Mouse (Mus musculus): Measurements from ENCODE around the gene Clmp. TPM values are rescaled to one million over a fixed set of nuclear protein-coding genes. Genes with fewer than 3 reads are reported as not detected.
"Not testable (repeated sequence)": the region's sequence is repeated elsewhere in the genome, so short reads cannot be mapped to it uniquely, and the experiment has no call there.

Clmp gene
- polyA plus RNA-seq, 1 experiment from 2014 or later, result 26.2 TPM

- no peak overlapping the region; the same call in 1 of the 2 replicates for H3K27ac ChIP-seq (ENCODE audit: low read depth, low read length)
- no peak overlapping the region for H3K9ac ChIP-seq (ENCODE audit: low read length)
- no peaks in the 10 kb centered on the region for H3K9me3 ChIP-seq (ENCODE audit: control insufficient read depth, low read length)
- no peak overlapping the region for H3K4me2 ChIP-seq
- ATAC-seq (ENCODE audit: low FRiP score) (no peak), DNase-seq (ENCODE audit: low spot score, missing footprints) (peak; percentile 88)
- 32% methylated on average over 6 of the region's 6 CpGs for WGBS
- H3K36me3 ChIP-seq (ENCODE audit: control insufficient read depth, insufficient read depth, low read length), result no peaks in the 10 kb centered on the region
- no peak overlapping the region for H3K4me3 ChIP-seq (ENCODE audit: low read depth, low read length)
- H3K4me1 ChIP-seq (ENCODE audit: control insufficient read depth, insufficient read depth, low read length), result peaks cover 27% of the 10 kb centered on the region
- no peaks in the 10 kb centered on the region for H3K27me3 ChIP-seq (ENCODE audit: control insufficient read depth, insufficient read depth, low read length)
Observed at GRCm38 (mm10) chr9:40785452-40785851, 99.7 kb downstream of the Clmp start.

DNA sequence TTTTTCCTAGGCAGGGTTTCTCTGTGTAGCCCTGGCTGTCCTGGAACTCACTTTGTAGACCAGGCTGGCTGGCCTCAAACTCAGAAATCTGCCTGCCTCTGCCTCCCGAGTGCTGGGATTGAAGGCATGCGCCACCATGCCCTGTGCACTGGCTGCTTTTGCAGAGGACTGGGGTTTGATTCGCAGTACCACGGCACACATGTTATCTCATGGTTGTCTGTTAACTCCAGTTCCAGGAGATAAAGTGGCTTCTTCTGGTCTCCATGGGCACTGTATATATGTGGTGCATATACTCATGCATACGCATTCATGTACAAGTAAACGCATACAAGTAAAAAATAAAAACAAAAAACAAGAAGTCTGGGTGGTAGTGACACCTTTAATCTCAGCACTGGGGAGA, 101.1 kb downstream of the Clmp start:
- H3K9me3 ChIP-seq (ENCODE audit: control insufficient read depth, low read length); H3K27me3 ChIP-seq (ENCODE audit: control insufficient read depth, insufficient read depth, low read length); H3K9ac ChIP-seq (ENCODE audit: low read length); H3K4me3 ChIP-seq (ENCODE audit: low read depth, low read length); ATAC-seq (ENCODE audit: low FRiP score); H3K27ac ChIP-seq (ENCODE audit: low read depth, low read length); H3K4me2 ChIP-seq; H3K36me3 ChIP-seq (ENCODE audit: control insufficient read depth, insufficient read depth, low read length): not testable (repeated sequence)
- peak; percentile 75 for DNase-seq (ENCODE audit: low spot score, missing footprints)
- 95% methylated on average over 6 of the region's 6 CpGs for WGBS
- peaks cover 27% of the 10 kb centered on the region for H3K4me1 ChIP-seq (ENCODE audit: control insufficient read depth, insufficient read depth, low read length)

- ATAC-seq (ENCODE audit: low FRiP score) (no peak), DNase-seq (ENCODE audit: low spot score, missing footprints) (peak; percentile 68)
- no peaks in the 10 kb centered on the region for H3K36me3 ChIP-seq (ENCODE audit: control insufficient read depth, insufficient read depth, low read length)
- no peaks in the 10 kb centered on the region for H3K27me3 ChIP-seq (ENCODE audit: control insufficient read depth, insufficient read depth, low read length)
- WGBS, result 71% methylated on average over 6 of the region's 6 CpGs
- H3K4me2 ChIP-seq, result no peak overlapping the region
- H3K4me3 ChIP-seq (ENCODE audit: low read depth, low read length), result no peak overlapping the region
- H3K4me1 ChIP-seq (ENCODE audit: control insufficient read depth, insufficient read depth, low read length), result no peaks in the 10 kb centered on the region
- no peaks in the 10 kb centered on the region for H3K9me3 ChIP-seq (ENCODE audit: control insufficient read depth, low read length)
- no peak overlapping the region for H3K9ac ChIP-seq (ENCODE audit: low read length)
- no peak overlapping the region for H3K27ac ChIP-seq (ENCODE audit: low read depth, low read length)
Observed at GRCm38 (mm10) chr9:40791864-40792633, 106.3 kb downstream of the Clmp start.

DNA sequence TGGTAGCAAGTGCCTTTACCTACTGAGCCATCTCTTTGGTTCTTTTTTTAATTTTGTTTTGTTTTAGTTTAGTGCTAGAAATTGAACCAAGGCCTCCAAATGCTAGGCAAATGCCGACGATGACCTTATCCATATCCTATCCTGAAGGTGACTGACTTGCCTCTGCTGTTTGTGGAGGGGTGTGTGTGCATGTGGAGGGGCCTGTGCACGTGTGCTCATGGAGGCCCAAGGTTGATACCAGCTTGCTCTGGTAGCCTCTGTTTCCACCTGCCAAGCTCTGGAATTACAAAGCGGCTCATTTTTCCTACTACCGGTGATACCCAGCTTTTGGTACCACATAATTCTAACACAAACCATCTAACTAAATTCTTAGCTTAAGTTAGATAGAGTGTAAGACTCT, 107.8 kb downstream of the Clmp start:
- no peaks in the 10 kb centered on the region for H3K36me3 ChIP-seq (ENCODE audit: control insufficient read depth, insufficient read depth, low read length)
- WGBS, result 98% methylated on average over 5 of the region's 5 CpGs
- DNase-seq (ENCODE audit: low spot score, missing footprints) (no peak), ATAC-seq (ENCODE audit: low FRiP score) (no peak)
- no peaks in the 10 kb centered on the region for H3K4me1 ChIP-seq (ENCODE audit: control insufficient read depth, insufficient read depth, low read length)
- H3K9ac ChIP-seq (ENCODE audit: low read length), result no peak overlapping the region
- no peak overlapping the region for H3K4me2 ChIP-seq
- no peaks in the 10 kb centered on the region for H3K27me3 ChIP-seq (ENCODE audit: control insufficient read depth, insufficient read depth, low read length)
- no peak overlapping the region for H3K4me3 ChIP-seq (ENCODE audit: low read depth, low read length)
- no peaks in the 10 kb centered on the region for H3K9me3 ChIP-seq (ENCODE audit: control insufficient read depth, low read length)
- H3K27ac ChIP-seq (ENCODE audit: low read depth, low read length), result no peak overlapping the region

DNA sequence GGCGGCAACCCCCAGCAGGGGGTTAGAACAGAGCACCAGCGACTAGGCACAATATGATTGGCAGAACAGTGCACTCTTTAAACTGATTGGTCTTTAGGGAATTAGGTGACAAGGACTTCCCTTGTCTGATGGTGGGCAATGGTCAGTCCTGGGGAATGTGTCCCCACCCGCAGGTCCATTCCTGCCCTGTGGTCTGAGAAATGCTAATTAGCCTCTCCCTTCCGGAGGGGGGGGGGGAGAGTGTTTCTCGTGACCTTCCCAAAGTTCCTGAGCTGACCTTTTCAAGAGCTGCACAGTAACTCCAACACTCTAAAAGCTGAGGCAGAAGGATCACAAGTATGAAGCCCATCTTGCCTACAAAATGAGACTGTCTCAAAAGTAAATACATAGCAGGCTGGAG, 108.5 kb downstream of the Clmp start:
- ATAC-seq (ENCODE audit: low FRiP score) (0 out of 2 replicates have a peak, but pooled peaks have one; percentile 35), DNase-seq (ENCODE audit: low spot score, missing footprints) (no peak)
- Histone ChIP-seq H3K9ac (ENCODE audit: low read length) (no peak overlapping the region), H3K27me3 (ENCODE audit: control insufficient read depth, insufficient read depth, low read length) (no peaks in the 10 kb centered on the region), H3K9me3 (ENCODE audit: control insufficient read depth, low read length) (no peaks in the 10 kb centered on the region), H3K4me1 (ENCODE audit: control insufficient read depth, insufficient read depth, low read length) (peaks cover 5% of the 10 kb centered on the region), H3K4me2 (no peak overlapping the region), H3K27ac (ENCODE audit: low read depth, low read length) (no peak overlapping the region), H3K36me3 (ENCODE audit: control insufficient read depth, insufficient read depth, low read length) (no peaks in the 10 kb centered on the region), H3K4me3 (ENCODE audit: low read depth, low read length) (no peak overlapping the region)
- 28% methylated on average over 5 of the region's 5 CpGs for WGBS

- no peak overlapping the region for H3K4me2 ChIP-seq
- no peak for ATAC-seq (ENCODE audit: low FRiP score)
- WGBS, result 78% methylated on average over 5 of the region's 5 CpGs
Observed at GRCm38 (mm10) chr9:40794926-40795325, 109.2 kb downstream of the Clmp start.

GRCm38 (mm10) chr9:40795562-40795961, 109.8 kb downstream of the Clmp start:
- Histone ChIP-seq H3K4me2 (no peak overlapping the region), H3K9me3 (ENCODE audit: control insufficient read depth, low read length) (no peaks in the 10 kb centered on the region), H3K4me3 (ENCODE audit: low read depth, low read length) (no peak overlapping the region), H3K9ac (ENCODE audit: low read length) (no peak overlapping the region), H3K36me3 (ENCODE audit: control insufficient read depth, insufficient read depth, low read length) (no peaks in the 10 kb centered on the region), H3K4me1 (ENCODE audit: control insufficient read depth, insufficient read depth, low read length) (peaks cover 12% of the 10 kb centered on the region), H3K27ac (ENCODE audit: low read depth, low read length) (no peak overlapping the region), H3K27me3 (ENCODE audit: control insufficient read depth, insufficient read depth, low read length) (no peaks in the 10 kb centered on the region)
- no peak for DNase-seq (ENCODE audit: low spot score, missing footprints)
- 82% methylated on average over 2 of the region's 2 CpGs for WGBS
- no peak for ATAC-seq (ENCODE audit: low FRiP score)

More at GRCm38 (mm10) chr9:40794926-40795325, 109.2 kb downstream of the Clmp start:
- DNase-seq (ENCODE audit: low spot score, missing footprints), result no peak
- no peaks in the 10 kb centered on the region for H3K27me3 ChIP-seq (ENCODE audit: control insufficient read depth, insufficient read depth, low read length)
- no peaks in the 10 kb centered on the region for H3K36me3 ChIP-seq (ENCODE audit: control insufficient read depth, insufficient read depth, low read length)
- H3K9me3 ChIP-seq (ENCODE audit: control insufficient read depth, low read length), result no peaks in the 10 kb centered on the region
- H3K4me1 ChIP-seq (ENCODE audit: control insufficient read depth, insufficient read depth, low read length), result peaks cover 12% of the 10 kb centered on the region
- H3K9ac ChIP-seq (ENCODE audit: low read length), result no peak overlapping the region
- H3K4me3 ChIP-seq (ENCODE audit: low read depth, low read length), result no peak overlapping the region
- no peak overlapping the region for H3K27ac ChIP-seq (ENCODE audit: low read depth, low read length)

DNA sequence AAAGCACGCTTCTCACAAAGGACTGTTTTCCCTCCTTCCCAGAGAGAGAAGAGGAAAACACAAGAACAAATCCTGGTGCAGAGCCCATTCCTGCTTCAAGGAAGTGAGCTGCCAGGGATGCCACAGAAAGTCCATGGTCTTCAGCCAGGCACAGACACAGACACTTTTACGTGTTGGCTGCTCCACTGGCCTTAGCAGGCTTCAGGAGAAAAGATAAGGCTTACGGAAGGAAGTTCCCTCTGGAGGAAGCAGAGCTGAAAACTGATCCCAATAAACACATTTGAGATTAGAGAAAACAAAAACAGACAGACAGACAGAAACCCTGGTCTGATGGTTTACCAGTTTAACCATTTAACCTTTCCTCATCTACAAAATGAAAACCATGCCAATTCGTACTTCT, 110.3 kb downstream of the Clmp start:
- H3K4me1 ChIP-seq (ENCODE audit: control insufficient read depth, insufficient read depth, low read length), result peaks cover 12% of the 10 kb centered on the region
- H3K4me2 ChIP-seq, result no peak overlapping the region
- no peak overlapping the region for H3K4me3 ChIP-seq (ENCODE audit: low read depth, low read length)
- H3K36me3 ChIP-seq (ENCODE audit: control insufficient read depth, insufficient read depth, low read length), result no peaks in the 10 kb centered on the region
- ATAC-seq (ENCODE audit: low FRiP score), result no peak
- no peaks in the 10 kb centered on the region for H3K27me3 ChIP-seq (ENCODE audit: control insufficient read depth, insufficient read depth, low read length)
- peak; percentile 56 for DNase-seq (ENCODE audit: low spot score, missing footprints)
- 67% methylated on average over 4 of the region's 4 CpGs for WGBS
- H3K9me3 ChIP-seq (ENCODE audit: control insufficient read depth, low read length), result no peaks in the 10 kb centered on the region
- no peak overlapping the region for H3K9ac ChIP-seq (ENCODE audit: low read length)
- H3K27ac ChIP-seq (ENCODE audit: low read depth, low read length), result no peak overlapping the region

GRCm38 (mm10) chr9:40798247-40798960, 112.6 kb downstream of the Clmp start:
- Histone ChIP-seq H3K27ac (ENCODE audit: low read depth, low read length) (no peak overlapping the region), H3K27me3 (ENCODE audit: control insufficient read depth, insufficient read depth, low read length) (no peaks in the 10 kb centered on the region), H3K36me3 (ENCODE audit: control insufficient read depth, insufficient read depth, low read length) (peaks cover 1% of the 10 kb centered on the region; the same call in 1 of the 2 replicates), H3K9me3 (ENCODE audit: control insufficient read depth, low read length) (no peaks in the 10 kb centered on the region), H3K4me2 (no peak overlapping the region), H3K4me3 (ENCODE audit: low read depth, low read length) (no peak overlapping the region), H3K4me1 (ENCODE audit: control insufficient read depth, insufficient read depth, low read length) (peaks cover 13% of the 10 kb centered on the region), H3K9ac (ENCODE audit: low read length) (peak overlapping the region; percentile 85; the same call in 1 of the 2 replicates)
- ATAC-seq (ENCODE audit: low FRiP score) (no peak), DNase-seq (ENCODE audit: low spot score, missing footprints) (no peak)
- WGBS, result 69% methylated on average over 9 of the region's 9 CpGs
